Mouse (Mus musculus) heart, postnatal 0 days (tissue): ENCODE data around the gene Ccdc51.

Experiments used
- CTCF ChIP-seq: IDR thresholded peaks from 2 replicates; pipeline ENCODE4 v1.5.1; 2016; ENCODE audit warnings: antibody characterized with exemption, control low read depth, low read depth
- EP300 ChIP-seq: IDR thresholded peaks from 2 replicates; pipeline ENCODE4 v1.6.1; 2016; ENCODE audit warnings: antibody characterized with exemption, low read depth

DNA sequence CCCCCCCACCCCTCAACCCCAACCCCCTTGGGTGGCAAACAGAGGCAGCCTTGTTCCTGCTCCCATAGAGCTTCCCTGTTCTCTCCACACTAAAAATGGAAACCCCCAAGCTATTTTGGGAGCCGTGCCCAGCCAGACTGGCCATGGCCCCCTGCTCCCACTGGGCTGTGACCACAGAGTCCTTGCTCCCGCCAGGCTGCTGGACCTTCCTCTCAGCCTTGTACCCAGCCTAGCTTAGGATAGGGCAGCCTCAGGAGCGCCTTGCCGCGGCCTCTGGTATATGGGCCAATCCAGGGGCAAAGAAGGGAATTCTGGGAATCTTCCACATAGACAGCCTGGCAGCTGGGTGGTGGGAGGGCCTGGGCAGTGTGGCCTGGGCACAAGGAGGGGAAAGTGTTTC is 15.5 kb downstream of the Ccdc51 start:
- TF ChIP-seq EP300 (no peak), CTCF (no peak)
